Mouse (Mus musculus) hindbrain, embryonic 10.5 days (tissue): ENCODE results near the gene Tk1. TPM values are rescaled to one million over a fixed set of nuclear protein-coding genes. Genes with fewer than 3 reads are reported as not detected.

Experiments
- DNase-seq: peaks from one replicate; pipeline ENCODE4 v3.0.0-alpha.2; 2017; ENCODE audit warnings: low spot score
- H3K27ac ChIP-seq: fragments of 300-500 bp; sonication (generic); 2 replicates; pipeline ENCODE4 v1.5.1; 2016; ENCODE audit warnings: mild to moderate bottlenecking, moderate library complexity
- H3K27me3 ChIP-seq: fragments of 300-500 bp; sonication (generic); 2 replicates; pipeline ENCODE4 v1.6.1; 2016; ENCODE audit warnings: mild to moderate bottlenecking; ENCODE audit not compliant: poor library complexity, insufficient read depth, severe bottlenecking
- H3K36me3 ChIP-seq: fragments of 300-500 bp; sonication (generic); 2 replicates; pipeline ENCODE4 v1.6.1; 2016; ENCODE audit warnings: mild to moderate bottlenecking, moderate library complexity
- H3K4me1 ChIP-seq: fragments of 300-500 bp; sonication (generic); replicated peaks from 2 replicates; pipeline ENCODE4 v1.6.1; 2016; ENCODE audit warnings: mild to moderate bottlenecking
- H3K4me3 ChIP-seq: fragments of 300-500 bp; sonication (generic); 2 replicates; pipeline ENCODE4 v1.5.1; 2016; ENCODE audit warnings: mild to moderate bottlenecking, moderate library complexity
- H3K9me3 ChIP-seq: fragments of 300-500 bp; sonication (generic); 2 replicates; pipeline ENCODE4 v1.6.1; 2016; ENCODE audit warnings: mild to moderate bottlenecking, moderate library complexity
- WGBS: fragments of 180-500 bp; shearing (Covaris S2); methylation state at CpG from one replicate; pipeline ENCODE4 v1.1.7; 2016; 5-methylcytosine and 5-hydroxymethylcytosine counted together
- polyA plus RNA-seq: library from polyadenylated mRNA; unstranded; fragments of >200 nt; fragmentation: Nextera tagmentation; extraction: Ambion mirVana; gene quantifications from 2 replicates; pipeline ENCODE4 v1.2.1, GENCODE M21; 2016

The Tk1 gene
- polyA plus RNA-seq, 1 experiment from 2014 or later = 106 TPM

DNA sequence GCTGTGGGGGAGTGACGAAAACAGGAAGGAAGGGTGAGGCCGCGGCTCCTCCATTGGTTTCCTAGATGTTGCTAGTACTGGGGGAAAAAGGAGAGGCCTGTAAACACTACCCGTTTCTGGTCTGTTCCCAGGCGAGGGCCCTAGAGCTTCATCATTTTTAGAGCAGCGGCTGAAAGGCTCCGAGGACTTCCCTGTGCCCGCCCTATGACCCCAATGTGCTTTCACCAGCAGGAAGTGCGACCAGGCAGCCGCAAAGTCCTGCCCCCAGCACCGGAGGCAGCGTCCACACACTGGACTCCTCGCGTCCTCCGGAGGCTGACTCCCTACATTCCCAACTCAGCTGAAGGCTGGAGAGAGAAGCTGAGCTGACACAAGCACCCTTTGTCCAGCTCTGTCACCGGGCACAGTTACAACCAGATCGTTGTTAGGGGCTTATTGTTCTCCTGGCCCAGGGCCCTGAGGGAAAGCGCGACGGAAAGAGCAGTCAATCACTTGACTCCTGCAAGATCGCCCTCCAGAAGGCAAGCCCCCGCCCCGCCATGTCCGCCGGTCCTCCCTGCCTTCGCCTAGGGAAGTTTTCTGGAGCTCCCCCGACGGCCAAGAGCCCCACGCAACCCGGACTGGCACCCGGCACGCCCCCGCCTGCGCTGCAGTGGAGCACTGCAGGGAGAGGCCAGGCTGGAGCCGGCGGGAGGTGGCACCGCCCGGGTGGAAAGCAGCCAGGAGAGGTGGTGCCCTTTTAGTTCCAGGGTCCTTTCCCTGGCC lies 46.3 kb downstream of the Tk1 start:
- DNase-seq = peak; percentile 82
- H3K4me3 ChIP-seq = peak overlapping the region; percentile 59
- peaks cover 66% of the 10 kb centered on the region for H3K4me1 ChIP-seq
- peak overlapping the region; percentile 92 for H3K27ac ChIP-seq
- peaks cover 61% of the 10 kb centered on the region for H3K27me3 ChIP-seq
- H3K36me3 ChIP-seq = peaks cover 14% of the 10 kb centered on the region; the same call in 1 of the 2 replicates
- H3K9me3 ChIP-seq = no peaks in the 10 kb centered on the region
- 4% methylated on average over 38 of the region's 38 CpGs for WGBS

DNA sequence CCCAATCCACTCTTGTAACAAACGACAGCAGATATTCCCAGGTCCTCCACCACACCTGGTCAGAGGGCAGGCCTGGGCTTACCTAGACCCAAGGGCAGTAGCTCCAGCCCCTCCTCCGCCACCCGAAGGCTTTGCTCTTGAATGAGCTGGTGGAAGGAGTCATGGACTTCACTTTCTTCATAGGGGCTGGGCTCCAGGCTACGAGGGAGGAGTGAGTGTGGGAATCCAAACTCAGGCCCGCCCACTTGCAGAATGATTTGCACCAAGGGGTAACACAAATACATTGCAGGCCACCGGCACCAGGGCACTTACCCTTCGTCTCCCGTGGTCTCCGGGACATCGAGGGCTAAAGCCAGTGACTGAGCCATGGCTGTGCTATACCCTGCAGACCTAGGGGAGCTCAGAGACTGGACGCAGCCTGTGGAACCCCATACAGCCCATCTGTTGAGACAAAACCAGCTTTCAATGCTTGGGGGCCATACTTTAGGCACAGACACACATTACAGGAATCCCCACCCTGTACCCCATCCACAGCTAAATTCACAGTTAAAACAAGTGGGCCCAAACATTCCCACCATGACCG lies 47.0 kb downstream of the Tk1 start:
- 66% methylated on average over 12 of the region's 12 CpGs for WGBS
- Histone ChIP-seq H3K4me3 (peak overlapping the region; percentile 59), H3K9me3 (no peaks in the 10 kb centered on the region), H3K4me1 (peaks cover 66% of the 10 kb centered on the region), H3K36me3 (peaks cover 16% of the 10 kb centered on the region), H3K27ac (peak overlapping the region; percentile 92), H3K27me3 (peaks cover 54% of the 10 kb centered on the region)
- DNase-seq = no peak

- peaks cover 20% of the 10 kb centered on the region for H3K36me3 ChIP-seq
- DNase-seq = no peak
- no peaks in the 10 kb centered on the region for H3K9me3 ChIP-seq
- 96% methylated on average over 11 of the region's 11 CpGs for WGBS
- peaks cover 57% of the 10 kb centered on the region for H3K4me1 ChIP-seq
- H3K27me3 ChIP-seq = peaks cover 45% of the 10 kb centered on the region
- H3K4me3 ChIP-seq = no peak overlapping the region
- H3K27ac ChIP-seq = peak overlapping the region; percentile 92; the same call in 1 of the 2 replicates
Observed at GRCm38 (mm10) chr11:117778031-117778430, 47.9 kb downstream of the Tk1 start.

DNA sequence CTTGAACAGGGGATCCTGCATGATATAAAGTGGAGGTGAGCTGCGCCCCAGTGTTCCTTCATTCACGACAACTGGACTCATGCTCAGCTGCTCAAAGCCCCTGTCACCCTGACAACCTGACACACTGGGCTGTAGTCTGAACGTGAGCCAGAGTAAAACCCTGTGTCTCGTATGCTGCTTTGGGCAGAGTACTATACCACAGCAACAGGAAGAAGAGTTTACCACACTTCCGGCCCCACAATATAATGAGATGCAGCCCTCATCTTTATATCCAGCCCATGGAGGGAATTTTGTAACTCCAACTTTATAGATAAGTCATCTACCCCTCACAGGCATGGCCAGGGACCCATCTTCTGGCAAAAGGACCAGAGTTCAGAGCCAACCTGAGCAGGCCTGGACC lies 48.8 kb downstream of the Tk1 start:
- peaks cover 36% of the 10 kb centered on the region for H3K27me3 ChIP-seq
- WGBS = 93% methylated on average over 5 of the region's 5 CpGs
- H3K9me3 ChIP-seq = no peaks in the 10 kb centered on the region
- H3K4me1 ChIP-seq = peaks cover 48% of the 10 kb centered on the region
- H3K36me3 ChIP-seq = peaks cover 26% of the 10 kb centered on the region
- H3K4me3 ChIP-seq = no peak overlapping the region
- DNase-seq = no peak
- 0 out of 2 replicates have a peak overlapping the region, but pooled peaks have one; percentile 17 for H3K27ac ChIP-seq

DNA sequence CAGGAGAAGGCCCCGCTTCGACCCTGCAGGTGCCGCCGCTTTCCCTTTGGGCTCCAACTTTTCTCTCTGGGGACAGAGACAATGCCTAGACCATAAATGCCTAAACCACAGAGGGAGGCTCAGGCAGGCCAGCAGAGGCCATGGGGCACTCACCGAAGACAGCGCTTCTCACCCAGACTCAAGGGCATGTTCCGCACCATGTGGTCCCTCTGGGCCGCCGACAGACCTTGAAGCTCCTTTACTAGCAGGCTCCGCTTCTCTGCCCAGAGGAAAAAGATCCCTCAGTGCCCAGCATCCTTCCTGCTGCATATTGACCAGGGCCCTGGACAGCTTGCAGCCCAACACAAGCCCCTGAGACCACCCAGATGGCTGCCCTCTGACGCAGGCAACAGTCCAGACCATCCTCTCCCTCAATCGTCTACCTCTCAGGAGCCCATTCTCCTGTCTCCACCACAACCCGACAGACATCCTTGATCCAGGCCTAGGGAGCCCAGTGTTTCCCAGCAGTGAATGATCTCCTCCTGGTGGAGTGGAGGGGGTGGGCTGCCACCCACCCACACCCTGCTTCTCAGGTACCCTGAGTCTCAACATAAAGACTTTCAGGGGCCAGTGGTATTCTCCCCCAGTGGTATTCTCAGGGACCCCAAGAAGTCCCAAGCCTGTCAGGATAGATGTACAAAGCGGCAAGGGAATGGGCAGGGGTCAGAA lies 49.7 kb downstream of the Tk1 start:
- Histone ChIP-seq H3K36me3 (peaks cover 31% of the 10 kb centered on the region), H3K27me3 (peaks cover 27% of the 10 kb centered on the region), H3K9me3 (no peaks in the 10 kb centered on the region), H3K4me3 (no peak overlapping the region), H3K4me1 (peaks cover 39% of the 10 kb centered on the region), H3K27ac (no peak overlapping the region)
- no peak for DNase-seq
- 91% methylated on average over 14 of the region's 14 CpGs for WGBS

DNA sequence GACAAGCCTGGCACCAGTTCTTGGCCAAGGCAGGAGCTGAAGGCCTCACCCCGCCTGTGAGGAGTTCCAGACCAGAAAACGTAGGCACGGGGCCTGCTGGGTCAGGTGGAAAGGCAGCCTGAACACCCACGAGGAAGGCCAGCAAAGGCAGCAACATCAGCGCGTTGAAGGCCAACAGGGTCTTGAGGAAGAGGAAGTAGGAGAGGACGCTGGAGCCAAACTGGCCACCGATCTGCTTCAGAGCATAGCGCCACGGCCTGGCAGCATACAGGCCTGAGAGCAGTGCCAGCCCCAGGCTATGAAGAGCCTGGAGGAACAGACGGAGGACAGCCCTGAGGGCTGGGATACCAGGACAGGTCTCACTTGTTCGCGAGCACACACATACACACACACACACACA lies 50.4 kb downstream of the Tk1 start:
- H3K36me3 ChIP-seq = peaks cover 32% of the 10 kb centered on the region
- no peaks in the 10 kb centered on the region for H3K9me3 ChIP-seq
- DNase-seq = no peak
- peaks cover 32% of the 10 kb centered on the region for H3K4me1 ChIP-seq
- WGBS = 87% methylated on average over 11 of the region's 13 CpGs
- H3K27ac ChIP-seq = peak overlapping the region; percentile 17; the same call in 1 of the 2 replicates
- peaks cover 20% of the 10 kb centered on the region for H3K27me3 ChIP-seq
- no peak overlapping the region for H3K4me3 ChIP-seq

DNA sequence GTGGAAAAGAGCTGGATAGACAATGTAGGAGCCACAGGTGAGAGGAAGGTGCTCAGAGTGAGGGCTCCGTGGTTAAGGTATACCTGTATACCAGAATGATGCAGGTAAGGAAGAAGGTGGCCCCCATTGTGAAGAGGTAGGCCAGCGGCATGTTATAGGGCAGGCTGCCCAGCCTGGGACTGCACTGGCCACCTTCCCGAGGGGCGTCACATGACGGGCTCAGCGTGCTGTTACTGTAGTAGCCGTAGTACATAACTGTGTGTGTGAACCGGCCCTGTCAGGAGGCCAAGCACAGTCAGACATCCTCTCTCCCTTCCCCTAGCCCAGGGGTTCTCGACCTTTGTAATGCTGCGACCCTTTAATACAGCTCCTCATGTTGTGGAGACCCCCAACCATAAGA lies 51.0 kb downstream of the Tk1 start:
- Histone ChIP-seq H3K9me3 (no peaks in the 10 kb centered on the region), H3K4me1 (peaks cover 26% of the 10 kb centered on the region), H3K36me3 (peaks cover 36% of the 10 kb centered on the region), H3K27ac (no peak overlapping the region), H3K4me3 (no peak overlapping the region), H3K27me3 (peaks cover 14% of the 10 kb centered on the region)
- DNase-seq = no peak
- 95% methylated on average over 10 of the region's 10 CpGs for WGBS

GRCm38 (mm10) chr11:117772352-117772751 lies 53.5 kb downstream of the Tk1 start:
- peaks cover 10% of the 10 kb centered on the region for H3K4me1 ChIP-seq
- H3K27ac ChIP-seq = peak overlapping the region; percentile 40; the same call in 1 of the 2 replicates
- H3K4me3 ChIP-seq = no peak overlapping the region
- H3K9me3 ChIP-seq = no peaks in the 10 kb centered on the region
- H3K27me3 ChIP-seq = no peaks in the 10 kb centered on the region
- DNase-seq = no peak
- peaks cover 47% of the 10 kb centered on the region for H3K36me3 ChIP-seq
- WGBS = 96% methylated on average over 7 of the region's 7 CpGs

DNA sequence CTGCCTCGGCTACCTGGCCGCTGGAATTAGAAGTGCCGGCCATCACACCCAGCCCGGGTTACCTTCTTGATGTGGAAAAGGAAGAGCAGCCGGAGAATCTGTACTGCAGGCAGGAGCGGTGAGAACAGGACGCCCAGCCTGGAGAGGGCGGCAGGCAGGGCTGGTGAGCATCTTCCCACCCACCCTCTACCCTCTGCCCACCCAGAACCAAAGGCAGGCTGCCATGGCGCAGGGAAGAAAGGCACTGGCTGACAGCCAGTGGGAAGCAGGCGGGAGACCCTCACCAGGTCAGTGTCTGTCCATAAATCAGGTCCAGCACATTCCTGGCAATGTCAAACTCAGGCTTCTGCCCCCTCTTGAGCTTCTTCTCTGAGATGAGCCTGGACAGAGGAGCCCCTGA lies 55.5 kb downstream of the Tk1 start:
- Histone ChIP-seq H3K36me3 (peaks cover 55% of the 10 kb centered on the region), H3K4me3 (no peak overlapping the region), H3K9me3 (no peaks in the 10 kb centered on the region), H3K27me3 (no peaks in the 10 kb centered on the region), H3K4me1 (peaks cover 9% of the 10 kb centered on the region; the same call in 1 of the 2 replicates), H3K27ac (0 out of 2 replicates have a peak overlapping the region, but pooled peaks have one; percentile 3)
- WGBS = 86% methylated on average over 10 of the region's 10 CpGs
- DNase-seq = no peak

GRCm38 (mm10) chr11:117769683-117770047 lies 56.2 kb downstream of the Tk1 start:
- WGBS = 90% methylated on average over 7 of the region's 7 CpGs
- Histone ChIP-seq H3K9me3 (no peaks in the 10 kb centered on the region), H3K4me1 (peaks cover 9% of the 10 kb centered on the region; the same call in 1 of the 2 replicates), H3K36me3 (peaks cover 55% of the 10 kb centered on the region), H3K4me3 (no peak overlapping the region), H3K27me3 (no peaks in the 10 kb centered on the region), H3K27ac (peak overlapping the region; percentile 62; the same call in 1 of the 2 replicates)
- no peak for DNase-seq

GRCm38 (mm10) chr11:117768725-117769682 lies 56.9 kb downstream of the Tk1 start:
- no peak overlapping the region for H3K4me3 ChIP-seq
- peak overlapping the region; percentile 62 for H3K27ac ChIP-seq
- peaks cover 9% of the 10 kb centered on the region; the same call in 1 of the 2 replicates for H3K4me1 ChIP-seq
- peaks cover 59% of the 10 kb centered on the region for H3K36me3 ChIP-seq
- H3K9me3 ChIP-seq = no peaks in the 10 kb centered on the region
- DNase-seq = peak; percentile 2
- 89% methylated on average over 20 of the region's 20 CpGs for WGBS
- no peaks in the 10 kb centered on the region for H3K27me3 ChIP-seq

DNA sequence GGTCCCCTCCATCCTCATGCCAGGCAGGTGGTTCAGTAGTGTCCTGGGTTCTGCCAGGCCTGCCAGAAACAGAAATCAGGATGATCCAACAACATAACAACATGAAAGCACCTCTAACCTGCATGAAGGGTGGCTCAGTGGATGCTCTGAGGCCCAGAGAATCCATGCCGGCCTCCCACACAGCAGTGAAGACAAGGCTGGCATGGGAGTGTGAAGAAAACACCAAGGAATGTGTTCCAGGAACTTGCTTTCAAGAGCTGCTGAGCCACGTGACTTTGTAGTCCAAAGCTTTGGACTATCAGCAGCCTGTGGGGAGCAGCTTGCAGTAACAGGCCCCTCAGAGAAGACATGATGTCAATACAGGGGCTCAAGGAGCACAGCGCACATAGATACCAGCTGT lies 59.6 kb downstream of the Tk1 start:
- Histone ChIP-seq H3K27me3 (no peaks in the 10 kb centered on the region), H3K27ac (no peak overlapping the region), H3K36me3 (peaks cover 67% of the 10 kb centered on the region), H3K4me3 (no peak overlapping the region), H3K4me1 (peaks cover 9% of the 10 kb centered on the region; the same call in 1 of the 2 replicates), H3K9me3 (no peaks in the 10 kb centered on the region)
- WGBS = 85% methylated on average over 3 of the region's 3 CpGs
- no peak for DNase-seq
